Mouse (Mus musculus): ENCODE results near the gene Zfp764. TPM values are rescaled to one million over a fixed set of nuclear protein-coding genes. Genes with fewer than 3 reads are reported as not detected.
"Not testable (repeated sequence)": the region's sequence is repeated elsewhere in the genome, so short reads cannot be mapped to it uniquely, and the experiment has no call there.

The Zfp764 gene
- polyA plus RNA-seq, 1 experiment from 2014 or later, result 10.6 TPM

DNA sequence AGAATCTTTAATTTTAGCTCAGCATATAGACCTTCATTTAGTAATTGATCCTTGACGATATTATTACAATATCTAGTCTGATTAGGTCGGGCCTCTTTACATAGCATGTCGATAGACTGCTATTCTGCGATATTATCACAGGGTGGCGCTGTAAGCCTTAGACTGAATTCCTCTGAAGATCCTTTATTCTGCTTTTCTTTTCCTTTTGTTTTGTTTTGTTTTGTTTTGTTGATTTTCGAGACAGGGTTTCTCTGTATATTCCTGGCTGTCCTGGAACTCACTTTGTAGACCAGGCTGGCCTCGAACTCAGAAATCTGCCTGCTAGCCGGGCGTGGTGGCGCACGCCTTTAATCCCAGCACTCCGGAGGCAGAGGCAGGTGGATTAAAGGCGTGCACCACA is 44.2 kb downstream of the Zfp764 start:
- not testable (repeated sequence) for H3K36me3 ChIP-seq (ENCODE audit: control insufficient read depth, insufficient read depth, low read length)
- DNase-seq (ENCODE audit: low spot score), result peak; percentile 60

DNA sequence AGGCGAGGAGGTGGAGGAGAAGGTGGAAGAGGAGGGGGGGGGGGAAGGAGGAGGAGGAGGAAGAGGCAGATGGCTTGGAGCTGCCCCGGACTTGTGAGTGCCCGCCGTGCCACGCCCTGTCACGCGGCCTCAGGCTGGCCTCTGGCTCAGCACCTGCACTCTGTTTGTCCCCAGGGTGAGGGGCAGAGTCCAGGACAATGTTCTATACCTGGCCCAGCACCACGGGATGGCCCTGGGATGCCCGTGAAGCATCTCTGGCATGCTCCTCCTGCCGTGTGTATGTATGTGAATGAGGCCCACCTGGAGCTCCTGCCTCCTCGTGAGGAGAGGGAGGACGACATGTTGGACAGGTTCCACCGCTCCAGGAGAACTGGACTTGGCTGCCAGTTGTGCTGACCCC is 45.2 kb downstream of the Zfp764 start:
- ATAC-seq (replicated peaks; ENCODE audit: low FRiP score, low TSS enrichment, low read depth) (peak; percentile 82), DNase-seq (ENCODE audit: low spot score) (peak; percentile 55)
- WGBS, result 47% methylated on average over 13 of the region's 13 CpGs
- no peak overlapping the region for H3K4me3 ChIP-seq (ENCODE audit: low read depth, low read length)
- H3K9me3 ChIP-seq (ENCODE audit: control insufficient read depth, low read length), result no peaks in the 10 kb centered on the region
- H3K4me1 ChIP-seq (replicated peaks; ENCODE audit: control insufficient read depth, insufficient read depth, low read length), result no peaks in the 10 kb centered on the region
- H3K9ac ChIP-seq (ENCODE audit: low read length), result no peak overlapping the region; the same call in 1 of the 2 replicates
- no peak overlapping the region for H3K4me2 ChIP-seq (ENCODE audit: low read length)
- H3K27me3 ChIP-seq (replicated peaks; ENCODE audit: control insufficient read depth, insufficient read depth, low read length), result peaks cover 6% of the 10 kb centered on the region; the same call in 1 of the 2 replicates
- H3K27ac ChIP-seq (ENCODE audit: low read depth), result no peak overlapping the region
- H3K36me3 ChIP-seq (ENCODE audit: control insufficient read depth, insufficient read depth, low read length), result no peaks in the 10 kb centered on the region

More for the DNA sequence above, 44.2 kb downstream of the Zfp764 start:
- H3K4me3 ChIP-seq (ENCODE audit: low read depth, low read length); H3K9me3 ChIP-seq (ENCODE audit: control insufficient read depth, low read length); H3K4me1 ChIP-seq (replicated peaks; ENCODE audit: control insufficient read depth, insufficient read depth, low read length); H3K27me3 ChIP-seq (replicated peaks; ENCODE audit: control insufficient read depth, insufficient read depth, low read length); H3K27ac ChIP-seq (ENCODE audit: low read depth); ATAC-seq (replicated peaks; ENCODE audit: low FRiP score, low TSS enrichment, low read depth); H3K9ac ChIP-seq (ENCODE audit: low read length): not testable (repeated sequence)
- WGBS, result 27% methylated on average over 13 of the region's 13 CpGs
- peak overlapping the region; percentile 30 for H3K4me2 ChIP-seq (ENCODE audit: low read length)

DNA sequence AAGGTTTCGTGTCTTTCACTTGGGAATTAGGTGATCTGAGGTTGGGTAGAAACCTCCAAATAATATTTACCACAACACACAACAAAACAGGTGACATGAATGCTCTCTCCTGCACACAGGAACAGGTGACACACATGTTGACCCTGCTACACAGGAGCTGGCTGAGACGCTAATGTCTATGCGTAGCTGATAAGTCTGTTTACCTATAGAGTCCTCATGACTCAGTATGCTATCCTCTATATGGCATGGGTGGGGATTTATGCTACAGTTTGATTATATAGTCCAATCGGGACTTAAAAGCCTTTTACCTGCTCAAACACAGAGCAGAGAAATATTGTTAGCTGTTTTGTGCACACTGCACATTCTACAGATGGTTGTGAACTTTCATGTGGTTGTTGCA is 46.4 kb downstream of the Zfp764 start:
- Histone ChIP-seq H3K4me3 (ENCODE audit: low read depth, low read length) (no peak overlapping the region), H3K27me3 (replicated peaks; ENCODE audit: control insufficient read depth, insufficient read depth, low read length) (peaks cover 8% of the 10 kb centered on the region; the same call in 1 of the 2 replicates), H3K36me3 (ENCODE audit: control insufficient read depth, insufficient read depth, low read length) (no peaks in the 10 kb centered on the region), H3K9me3 (ENCODE audit: control insufficient read depth, low read length) (no peaks in the 10 kb centered on the region), H3K4me1 (replicated peaks; ENCODE audit: control insufficient read depth, insufficient read depth, low read length) (no peaks in the 10 kb centered on the region), H3K9ac (ENCODE audit: low read length) (no peak overlapping the region), H3K27ac (ENCODE audit: low read depth) (no peak overlapping the region), H3K4me2 (ENCODE audit: low read length) (no peak overlapping the region)
- DNase-seq (ENCODE audit: low spot score) (no peak), ATAC-seq (replicated peaks; ENCODE audit: low FRiP score, low TSS enrichment, low read depth) (no peak)
- 57% methylated on average over 4 of the region's 4 CpGs for WGBS

DNA sequence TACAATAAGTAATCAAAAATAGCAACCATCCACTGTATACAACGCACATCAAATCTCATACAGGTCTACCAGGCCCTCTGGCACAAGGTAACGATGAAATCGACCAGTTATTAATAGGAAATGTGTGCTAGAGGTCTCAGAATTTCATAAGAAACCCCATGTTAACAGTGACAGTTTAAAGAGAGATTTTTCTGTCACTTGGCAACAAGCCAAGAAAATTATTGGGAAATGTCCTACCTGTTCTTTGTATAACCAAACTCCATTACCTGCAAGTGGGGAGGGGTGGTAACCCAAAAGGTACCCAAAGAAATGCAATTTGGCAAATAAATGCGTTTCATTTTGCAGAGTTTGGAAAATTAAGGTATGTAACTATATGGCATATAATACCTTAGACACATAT is 48.1 kb downstream of the Zfp764 start:
- ATAC-seq (replicated peaks; ENCODE audit: low FRiP score, low TSS enrichment, low read depth), result no peak
- Histone ChIP-seq H3K36me3 (ENCODE audit: control insufficient read depth, insufficient read depth, low read length) (no peaks in the 10 kb centered on the region), H3K4me1 (replicated peaks; ENCODE audit: control insufficient read depth, insufficient read depth, low read length) (no peaks in the 10 kb centered on the region), H3K9ac (ENCODE audit: low read length) (no peak overlapping the region), H3K27ac (ENCODE audit: low read depth) (no peak overlapping the region), H3K4me2 (ENCODE audit: low read length) (no peak overlapping the region), H3K4me3 (ENCODE audit: low read depth, low read length) (no peak overlapping the region), H3K27me3 (replicated peaks; ENCODE audit: control insufficient read depth, insufficient read depth, low read length) (0 out of 2 replicates have a peak, but pooled peaks cover 2% of the 10 kb centered on the region), H3K9me3 (ENCODE audit: control insufficient read depth, low read length) (no peaks in the 10 kb centered on the region; the same call in 1 of the 2 replicates)
- 66% methylated on average over 4 of the region's 4 CpGs for WGBS
- no peak for DNase-seq (ENCODE audit: low spot score)

DNA sequence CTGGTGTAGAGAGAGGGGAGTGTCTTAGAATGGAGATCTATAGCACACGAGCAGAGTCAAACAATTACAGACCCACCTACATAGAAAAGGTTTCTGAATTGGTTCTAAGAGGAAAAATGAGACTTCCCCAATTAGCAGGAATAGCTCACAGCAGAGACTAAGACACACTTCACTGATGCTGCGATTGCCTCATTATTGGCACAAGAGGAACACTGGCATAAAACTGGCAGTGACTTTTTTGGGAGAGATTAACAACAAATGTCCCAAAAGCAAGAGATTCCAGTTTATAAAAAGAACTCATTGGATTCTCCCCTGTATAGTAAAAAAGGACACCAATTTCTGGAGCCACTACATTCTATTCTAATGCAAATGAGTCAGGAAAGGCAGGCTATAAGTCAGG is 48.8 kb downstream of the Zfp764 start:
- ATAC-seq (replicated peaks; ENCODE audit: low FRiP score, low TSS enrichment, low read depth) (no peak), DNase-seq (ENCODE audit: low spot score) (no peak)
- H3K9ac ChIP-seq (ENCODE audit: low read length), result no peak overlapping the region

DNA sequence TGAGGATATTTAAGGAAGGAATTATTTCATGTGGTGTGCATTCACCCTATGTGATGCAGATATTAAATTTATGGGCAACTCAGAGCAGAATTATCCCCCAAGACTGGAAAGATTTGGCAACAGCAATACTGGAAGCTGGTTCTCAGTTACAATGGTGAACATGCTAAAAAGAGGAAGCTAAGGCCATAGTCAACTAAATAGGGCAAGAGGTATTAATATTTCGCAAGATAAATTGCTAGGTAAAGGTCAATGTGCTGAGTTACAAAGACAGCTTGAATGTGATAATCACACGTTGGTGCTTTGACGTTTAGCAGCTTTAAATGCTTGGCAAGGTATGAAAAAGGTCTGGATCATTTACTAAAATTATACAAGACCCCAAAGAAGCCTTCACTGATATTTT is 50.8 kb downstream of the Zfp764 start:
- ATAC-seq (replicated peaks; ENCODE audit: low FRiP score, low TSS enrichment, low read depth) (no peak), DNase-seq (ENCODE audit: low spot score) (no peak)
- Histone ChIP-seq H3K9me3 (ENCODE audit: control insufficient read depth, low read length) (no peaks in the 10 kb centered on the region; the same call in 1 of the 2 replicates), H3K4me2 (ENCODE audit: low read length) (no peak overlapping the region), H3K9ac (ENCODE audit: low read length) (no peak overlapping the region), H3K4me1 (replicated peaks; ENCODE audit: control insufficient read depth, insufficient read depth, low read length) (no peaks in the 10 kb centered on the region), H3K27ac (ENCODE audit: low read depth) (no peak overlapping the region), H3K4me3 (ENCODE audit: low read depth, low read length) (no peak overlapping the region), H3K36me3 (ENCODE audit: control insufficient read depth, insufficient read depth, low read length) (no peaks in the 10 kb centered on the region), H3K27me3 (replicated peaks; ENCODE audit: control insufficient read depth, insufficient read depth, low read length) (0 out of 2 replicates have a peak, but pooled peaks cover 2% of the 10 kb centered on the region)
- WGBS, result 59% methylated on average over 3 of the region's 3 CpGs

More for the DNA sequence above, 48.8 kb downstream of the Zfp764 start:
- no peaks in the 10 kb centered on the region; the same call in 1 of the 2 replicates for H3K9me3 ChIP-seq (ENCODE audit: control insufficient read depth, low read length)
- H3K27me3 ChIP-seq (replicated peaks; ENCODE audit: control insufficient read depth, insufficient read depth, low read length), result 0 out of 2 replicates have a peak, but pooled peaks cover 2% of the 10 kb centered on the region
- H3K4me1 ChIP-seq (replicated peaks; ENCODE audit: control insufficient read depth, insufficient read depth, low read length), result no peaks in the 10 kb centered on the region
- H3K36me3 ChIP-seq (ENCODE audit: control insufficient read depth, insufficient read depth, low read length), result no peaks in the 10 kb centered on the region
- no peak overlapping the region for H3K4me3 ChIP-seq (ENCODE audit: low read depth, low read length)
- 77% methylated on average over 2 of the region's 2 CpGs for WGBS
- H3K4me2 ChIP-seq (ENCODE audit: low read length), result no peak overlapping the region
- no peak overlapping the region for H3K27ac ChIP-seq (ENCODE audit: low read depth)

Other genes starting within 250 kb of the Zfp764 start
- 44.4 and 46.9 TPM in 2 replicates for gene Cd2bp2, start 210.8 kb downstream of the Zfp764 start, polyA plus RNA-seq (2014; fragmentation: Nextera tagmentation; extraction: Ambion mirVana)
- gene Tbc1d10b, start 198.4 kb downstream of the Zfp764 start, polyA plus RNA-seq (2014; fragmentation: Nextera tagmentation; extraction: Ambion mirVana), result 21.3 and 21.4 TPM in 2 replicates
- gene Mylpf, start 197.9 kb downstream of the Zfp764 start, polyA plus RNA-seq (2014; fragmentation: Nextera tagmentation; extraction: Ambion mirVana), result 10.8 and 12.9 TPM in 2 replicates
- gene Zfp553, start 173.8 kb downstream of the Zfp764 start, polyA plus RNA-seq (2014; fragmentation: Nextera tagmentation; extraction: Ambion mirVana), result 16.8 and 18.5 TPM in 2 replicates
- gene Sept1, start 173.7 kb downstream of the Zfp764 start, polyA plus RNA-seq (2014; fragmentation: Nextera tagmentation; extraction: Ambion mirVana), result 12.9 and 14.4 TPM in 2 replicates
- gene Zfp771, start 162.5 kb downstream of the Zfp764 start, polyA plus RNA-seq (2014; fragmentation: Nextera tagmentation; extraction: Ambion mirVana), result 47.6 and 52.2 TPM in 2 replicates
- gene Dctpp1, start 146.1 kb downstream of the Zfp764 start, polyA plus RNA-seq (2014; fragmentation: Nextera tagmentation; extraction: Ambion mirVana), result 280 and 305 TPM in 2 replicates
- gene Sephs2, start 132.8 kb downstream of the Zfp764 start, polyA plus RNA-seq (2014; fragmentation: Nextera tagmentation; extraction: Ambion mirVana), result 153 and 183 TPM in 2 replicates
- 1.6 and 2.1 TPM in 2 replicates for gene Itgal, start 110.6 kb downstream of the Zfp764 start, polyA plus RNA-seq (2014; fragmentation: Nextera tagmentation; extraction: Ambion mirVana)
- gene Zfp768, start 61.2 kb downstream of the Zfp764 start, polyA plus RNA-seq (2014; fragmentation: Nextera tagmentation; extraction: Ambion mirVana), result 4.2 and 4.5 TPM in 2 replicates
- gene Zfp747, start 30.8 kb downstream of the Zfp764 start, polyA plus RNA-seq (2014; fragmentation: Nextera tagmentation; extraction: Ambion mirVana), result 9.8 and 11.3 TPM in 2 replicates
- gene 9130019O22Rik, start 19.7 kb downstream of the Zfp764 start, polyA plus RNA-seq (2014; fragmentation: Nextera tagmentation; extraction: Ambion mirVana), result 6.2 and 7.4 TPM in 2 replicates
- 9.2 and 9.7 TPM in 2 replicates for gene E430018J23Rik, start 13.2 kb downstream of the Zfp764 start, polyA plus RNA-seq (2014; fragmentation: Nextera tagmentation; extraction: Ambion mirVana)
- gene Zfp688, start 15.2 kb upstream of the Zfp764 start, polyA plus RNA-seq (2014; fragmentation: Nextera tagmentation; extraction: Ambion mirVana), result 24.1 and 25.2 TPM in 2 replicates
- gene Zfp689, start 42.3 kb upstream of the Zfp764 start, polyA plus RNA-seq (2014; fragmentation: Nextera tagmentation; extraction: Ambion mirVana), result 6.7 and 7.6 TPM in 2 replicates
- gene Prr14, start 52.8 kb upstream of the Zfp764 start, polyA plus RNA-seq (2014; fragmentation: Nextera tagmentation; extraction: Ambion mirVana), result 43.4 and 45.6 TPM in 2 replicates
- 11.4 and 13.9 TPM in 2 replicates for gene Fbrs, start 72.4 kb upstream of the Zfp764 start, polyA plus RNA-seq (2014; fragmentation: Nextera tagmentation; extraction: Ambion mirVana)
- gene Srcap, start 105.2 kb upstream of the Zfp764 start, polyA plus RNA-seq (2014; fragmentation: Nextera tagmentation; extraction: Ambion mirVana), result 49.4 and 51.8 TPM in 2 replicates
- 18.8 and 19.8 TPM in 2 replicates for gene Gm42715, start 112.8 kb upstream of the Zfp764 start, polyA plus RNA-seq (2014; fragmentation: Nextera tagmentation; extraction: Ambion mirVana)
- gene Tmem265, start 154.6 kb upstream of the Zfp764 start, polyA plus RNA-seq (2014; fragmentation: Nextera tagmentation; extraction: Ambion mirVana), result 7.5 and 8.1 TPM in 2 replicates
- gene Phkg2, start 166.5 kb upstream of the Zfp764 start, polyA plus RNA-seq (2014; fragmentation: Nextera tagmentation; extraction: Ambion mirVana), result 42.0 and 49.4 TPM in 2 replicates
- 6.9 and 7.7 TPM in 2 replicates for gene Ccdc189, start 181.8 kb upstream of the Zfp764 start, polyA plus RNA-seq (2014; fragmentation: Nextera tagmentation; extraction: Ambion mirVana)
- 36.3 and 38.8 TPM in 2 replicates for gene Rnf40, start 181.9 kb upstream of the Zfp764 start, polyA plus RNA-seq (2014; fragmentation: Nextera tagmentation; extraction: Ambion mirVana)
- 12.9 and 16.7 TPM in 2 replicates for gene Zfp629, start 209.0 kb upstream of the Zfp764 start, polyA plus RNA-seq (2014; fragmentation: Nextera tagmentation; extraction: Ambion mirVana)

Measured in intestine, embryonic 14.5 days (tissue).